Mouse (Mus musculus) heart, postnatal 0 days (tissue): Measurements from ENCODE around the gene Olfr448.

Experiments used
- CTCF ChIP-seq: IDR thresholded peaks from 2 replicates; pipeline ENCODE4 v1.5.1; 2016; ENCODE audit warnings: antibody characterized with exemption, control low read depth, low read depth
- EP300 ChIP-seq: IDR thresholded peaks from 2 replicates; pipeline ENCODE4 v1.6.1; 2016; ENCODE audit warnings: antibody characterized with exemption, low read depth

GRCm38 (mm10) chr6:42876323-42876722 lies 13.9 kb upstream of the Olfr448 start:
- TF ChIP-seq CTCF (no peak), EP300 (no peak)
